Mouse (Mus musculus): Measurements from ENCODE around the gene Atxn3. TPM values are rescaled to one million over a fixed set of nuclear protein-coding genes. Genes with fewer than 3 reads are reported as not detected.

Atxn3 gene
- total RNA-seq, 2 experiments from 2014 or later: 4.4 to 4.8 TPM

DNA sequence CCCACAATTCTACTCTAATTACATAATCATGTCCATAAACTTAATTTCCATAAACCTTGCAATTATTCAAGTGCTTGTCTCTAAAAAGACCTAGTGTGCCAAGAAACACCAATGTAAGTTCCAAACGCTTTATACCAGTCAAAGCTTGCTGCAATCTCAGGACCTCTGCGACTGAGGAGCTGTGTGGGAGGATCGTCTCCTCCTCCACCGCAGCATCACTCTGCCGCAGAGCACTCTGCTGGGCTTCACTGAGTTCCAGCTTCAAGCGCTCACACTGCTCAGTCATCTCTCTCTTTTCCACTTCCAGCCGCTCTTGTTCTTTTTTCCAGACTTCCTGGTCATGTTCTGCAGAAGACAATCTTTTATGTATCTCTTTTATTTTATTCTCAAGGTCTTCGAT, 64.8 kb downstream of the Atxn3 start:
- no peak for DNase-seq (ENCODE audit: low spot score)

DNA sequence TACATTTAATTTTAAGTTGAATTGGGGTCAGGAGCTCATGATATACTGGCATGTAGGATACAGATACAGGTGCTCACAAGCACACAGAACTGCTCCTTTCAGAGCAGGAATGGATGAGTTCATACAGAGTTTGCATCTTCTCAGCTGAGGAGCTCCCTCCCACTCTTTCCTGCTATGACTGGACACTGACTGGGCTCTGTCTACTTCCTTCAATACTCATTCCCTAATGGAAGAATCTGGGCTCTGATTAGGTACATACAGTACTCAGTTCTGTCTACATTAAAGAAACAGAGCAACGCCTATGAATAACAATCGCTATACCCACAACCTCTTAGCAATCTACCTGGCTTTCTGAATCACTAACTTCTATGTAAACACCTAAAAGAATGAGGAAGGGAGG, 65.2 kb downstream of the Atxn3 start:
- DNase-seq (ENCODE audit: low spot score): no peak

DNA sequence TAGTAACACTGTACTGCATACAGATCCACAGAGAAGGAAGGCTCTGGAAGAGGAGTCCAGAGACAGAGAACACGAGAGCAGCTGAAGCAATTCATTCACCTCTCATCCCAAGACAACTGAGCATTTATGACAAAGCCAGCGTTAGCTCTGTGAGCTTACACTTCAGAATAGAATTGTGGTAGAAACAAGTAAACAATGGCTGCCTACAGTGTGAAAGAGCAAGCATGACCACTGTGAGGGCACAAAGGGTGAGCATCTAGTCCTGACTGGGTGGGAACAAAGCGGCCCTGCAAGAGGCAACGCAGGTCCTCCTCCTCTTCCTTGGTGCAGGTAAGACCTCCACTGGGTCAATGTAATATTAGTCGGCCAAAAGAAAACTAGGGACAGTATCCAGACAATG, 67.0 kb downstream of the Atxn3 start:
- no peak for DNase-seq (ENCODE audit: low spot score)

DNA sequence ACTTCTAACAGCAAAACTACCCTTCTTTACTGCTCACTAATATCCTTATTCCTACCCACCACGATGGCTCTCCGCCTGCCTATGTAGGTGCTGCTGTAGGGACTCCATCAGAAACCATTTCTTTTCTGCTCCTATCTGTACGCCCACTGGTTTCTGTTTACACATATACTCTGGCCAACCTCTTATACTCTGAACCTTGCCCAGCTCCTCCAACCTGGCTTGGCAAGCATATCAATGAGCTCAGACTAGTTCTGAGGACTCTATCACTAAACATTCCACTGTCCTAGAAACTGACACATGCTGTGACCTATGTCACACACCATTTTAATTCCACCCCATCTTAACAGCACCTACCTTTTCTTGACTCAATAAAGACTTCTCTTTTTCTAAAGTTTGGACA, 68.7 kb downstream of the Atxn3 start:
- no peak for DNase-seq (ENCODE audit: low spot score)

DNA sequence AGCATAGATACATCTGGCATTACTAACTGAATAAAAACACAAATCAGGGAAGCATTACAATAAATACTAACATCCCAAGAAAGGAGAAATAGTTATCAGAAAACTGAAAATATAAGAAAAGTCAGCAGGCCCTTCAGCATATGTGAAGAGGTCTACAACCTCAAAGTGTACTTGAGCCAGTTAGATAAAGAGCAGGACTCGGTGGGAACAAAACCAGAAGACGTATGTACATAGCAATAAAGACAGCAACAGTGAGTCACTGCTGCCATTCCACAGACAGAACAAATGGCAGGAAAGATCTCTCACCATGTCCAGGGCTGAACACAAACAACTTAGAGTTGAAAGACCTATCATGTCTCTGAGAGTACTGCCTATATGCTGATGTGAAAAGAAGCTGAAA, 69.7 kb downstream of the Atxn3 start:
- DNase-seq (ENCODE audit: low spot score): no peak

DNA sequence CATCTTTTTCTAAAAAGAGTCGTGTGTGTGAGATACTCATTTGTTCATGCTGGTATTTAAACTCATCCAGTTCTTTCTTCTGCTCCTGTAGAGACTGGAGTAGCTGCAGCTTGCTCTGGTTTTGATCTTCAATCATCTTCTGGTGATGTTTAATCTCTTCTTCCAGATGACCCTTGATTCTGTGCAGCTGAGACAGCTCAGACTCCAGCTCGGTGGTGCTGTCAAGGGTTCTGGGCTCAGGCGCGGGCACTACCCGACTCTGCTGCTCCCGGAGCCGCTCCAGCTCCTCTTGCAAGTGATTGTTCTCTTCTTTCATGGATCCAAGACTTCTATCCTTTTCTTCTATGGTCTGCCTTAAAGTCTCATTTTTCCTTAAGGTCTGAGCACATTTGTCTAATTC, 73.1 kb downstream of the Atxn3 start:
- no peak for DNase-seq (ENCODE audit: low spot score)

DNA sequence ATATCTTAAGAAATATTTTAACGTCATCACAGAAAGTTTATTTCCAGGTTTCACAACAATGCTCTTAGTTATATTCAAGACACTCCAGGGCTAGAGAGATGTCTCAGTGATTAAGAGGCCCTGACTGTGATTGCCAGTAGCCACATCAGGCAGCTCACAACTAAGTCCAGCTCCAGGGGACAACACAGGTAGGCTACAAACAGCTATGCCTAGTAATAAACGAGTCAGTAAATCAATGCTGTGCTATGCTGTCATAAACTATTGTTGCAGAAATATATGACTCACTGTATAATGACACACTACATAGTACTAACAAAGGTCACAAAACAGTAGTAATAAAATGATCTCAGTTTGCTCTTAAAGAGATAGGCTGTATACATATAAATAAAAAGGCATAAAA, 81.7 kb downstream of the Atxn3 start:
- DNase-seq (ENCODE audit: low spot score): no peak

DNA sequence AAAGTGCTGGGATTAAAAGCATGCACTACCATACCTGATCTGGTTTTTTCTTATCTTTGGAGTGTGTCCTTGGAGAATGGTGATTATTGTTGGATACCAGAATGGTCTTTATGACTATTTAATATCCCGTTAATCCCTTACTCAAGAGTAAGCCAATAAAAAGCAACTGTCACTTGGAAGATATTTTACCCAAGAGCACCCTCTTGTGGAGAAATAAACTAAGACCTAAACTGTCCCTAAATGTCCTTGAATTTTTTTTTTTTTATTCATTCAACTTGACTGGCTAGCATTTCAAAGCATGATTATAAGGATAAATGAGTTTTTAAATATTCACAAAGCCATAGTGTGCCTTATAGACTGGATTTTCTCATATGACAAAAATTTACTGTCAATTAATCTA, 82.9 kb downstream of the Atxn3 start:
- peak; percentile 33 for DNase-seq (ENCODE audit: low spot score)

Other genes with a start within 250 kb of the Atxn3 start
- gene Tc2n, start 239.7 kb downstream of the Atxn3 start, total RNA-seq (2021): under 1 TPM; 0.23 to 0.26 TPM
- gene Fbln5, start 139.2 kb downstream of the Atxn3 start, total RNA-seq (2021): 10 to 100 TPM in 1 of 2 experiments, 1 to 10 TPM in 1; 9.6 to 14.7 TPM
- 10 to 100 TPM; 25.6 to 25.8 TPM for gene Trip11, start 45.0 kb downstream of the Atxn3 start, total RNA-seq (2021)
- 10 to 100 TPM in 1 of 2 experiments, 1 to 10 TPM in 1; 10.0 to 10.2 TPM for gene Cpsf2, start 17.7 kb upstream of the Atxn3 start, total RNA-seq (2021)
- not detected for gene Slc24a4, start 170.5 kb upstream of the Atxn3 start, total RNA-seq (2021)

All from gastrocnemius, adult 18-20 months (tissue).